Mouse (Mus musculus) heart, embryonic 11.5 days (tissue): Measurements from ENCODE around the gene Rev3l. TPM values are rescaled to one million over a fixed set of nuclear protein-coding genes. Genes with fewer than 3 reads are reported as not detected.

ENCODE experiments used
- ATAC-seq: fragments of 200-750 bp; cut with Nextera tagmentation; replicated peaks from 2 replicates; pipeline ENCODE4 v1.8.0; 2017; ENCODE audit warnings: moderate library complexity; ENCODE audit not compliant: insufficient number of reproducible peaks, low FRiP score, low TSS enrichment
- H3K27ac ChIP-seq: fragments of 300-500 bp; sonication (generic); 2 replicates; pipeline ENCODE4 v1.5.1; 2014; ENCODE audit warnings: mild to moderate bottlenecking, low read depth, low read length
- H3K27me3 ChIP-seq: fragments of 300-500 bp; sonication (generic); 2 replicates; pipeline ENCODE4 v1.6.1; 2014; ENCODE audit warnings: mild to moderate bottlenecking, low read length, mixed read lengths; ENCODE audit not compliant: control insufficient read depth, insufficient read depth
- H3K36me3 ChIP-seq: fragments of 300-500 bp; sonication (generic); 2 replicates; pipeline ENCODE4 v1.6.1; 2014; ENCODE audit warnings: mild to moderate bottlenecking, low read length, moderate library complexity, mixed read lengths; ENCODE audit not compliant: control insufficient read depth, insufficient read depth
- H3K4me1 ChIP-seq: fragments of 300-500 bp; sonication (generic); 2 replicates; pipeline ENCODE4 v1.6.1; 2014; ENCODE audit warnings: low read length; ENCODE audit not compliant: control insufficient read depth, insufficient read depth
- H3K4me2 ChIP-seq: fragments of 300-500 bp; sonication (generic); 2 replicates; pipeline ENCODE4 v1.6.1; 2014; ENCODE audit warnings: mild to moderate bottlenecking, moderate library complexity
- H3K4me3 ChIP-seq: fragments of 300-500 bp; sonication (generic); 2 replicates; pipeline ENCODE4 v1.5.1; 2014; ENCODE audit warnings: low read depth, low read length
- H3K9ac ChIP-seq: fragments of 300-500 bp; sonication (generic); 2 replicates; pipeline ENCODE4 v1.6.1; 2014; ENCODE audit warnings: mild to moderate bottlenecking, low read depth, low read length, moderate library complexity
- H3K9me3 ChIP-seq: fragments of 300-500 bp; sonication (generic); replicated peaks from 2 replicates; pipeline ENCODE4 v1.6.1; 2016; ENCODE audit warnings: low read length; ENCODE audit not compliant: control insufficient read depth
- WGBS: fragments of 180-500 bp; shearing (Covaris S2); extraction: QIAGEN DNeasy Blood & Tissue Kit; methylation state at CpG from one replicate; pipeline ENCODE4 v1.1.7; 2014; ENCODE audit not compliant: insufficient replicate concordance; 5-methylcytosine and 5-hydroxymethylcytosine counted together
- polyA plus RNA-seq: library from polyadenylated mRNA; unstranded; fragments of >200 nt; fragmentation: Nextera tagmentation; extraction: Ambion mirVana; gene quantifications from 2 replicates; pipeline ENCODE4 v1.2.1, GENCODE M21; 2014

The Rev3l gene
- polyA plus RNA-seq, 1 experiment from 2014 or later = 17.2 TPM

GRCm38 (mm10) chr10:39766702-39767101 is 34.8 kb downstream of the Rev3l start:
- Histone ChIP-seq H3K4me2 (no peak overlapping the region), H3K27ac (no peak overlapping the region)

GRCm38 (mm10) chr10:39772259-39772658 is 40.3 kb downstream of the Rev3l start:
- Histone ChIP-seq H3K9me3 (no peaks in the 10 kb centered on the region), H3K27ac (no peak overlapping the region), H3K4me3 (no peak overlapping the region), H3K36me3 (no peaks in the 10 kb centered on the region), H3K27me3 (no peaks in the 10 kb centered on the region), H3K9ac (no peak overlapping the region), H3K4me2 (no peak overlapping the region), H3K4me1 (peaks cover 4% of the 10 kb centered on the region)
- ATAC-seq = no peak
- 54% methylated on average over 2 of the region's 2 CpGs for WGBS

More at GRCm38 (mm10) chr10:39766702-39767101, 34.8 kb downstream of the Rev3l start:
- WGBS = 63% methylated on average over 4 of the region's 4 CpGs
- Histone ChIP-seq H3K27me3 (no peaks in the 10 kb centered on the region), H3K4me1 (peaks cover 9% of the 10 kb centered on the region), H3K9ac (no peak overlapping the region), H3K9me3 (no peaks in the 10 kb centered on the region), H3K36me3 (no peaks in the 10 kb centered on the region), H3K4me3 (no peak overlapping the region)
- no peak for ATAC-seq

- Histone ChIP-seq H3K27ac (no peak overlapping the region), H3K27me3 (no peaks in the 10 kb centered on the region), H3K4me1 (peaks cover 3% of the 10 kb centered on the region), H3K9ac (no peak overlapping the region), H3K9me3 (no peaks in the 10 kb centered on the region), H3K4me2 (no peak overlapping the region), H3K4me3 (no peak overlapping the region), H3K36me3 (no peaks in the 10 kb centered on the region)
- ATAC-seq = no peak
- WGBS = 67% methylated on average over 9 of the region's 9 CpGs
Measured at GRCm38 (mm10) chr10:39773940-39774726, 42.2 kb downstream of the Rev3l start.

GRCm38 (mm10) chr10:39776927-39777326 is 45.0 kb downstream of the Rev3l start:
- ATAC-seq = no peak
- no peaks in the 10 kb centered on the region for H3K36me3 ChIP-seq
- no peak overlapping the region for H3K4me3 ChIP-seq
- H3K27ac ChIP-seq = no peak overlapping the region
- H3K4me2 ChIP-seq = no peak overlapping the region
- no peak overlapping the region for H3K9ac ChIP-seq
- no peaks in the 10 kb centered on the region for H3K9me3 ChIP-seq
- H3K27me3 ChIP-seq = no peaks in the 10 kb centered on the region
- peaks cover 3% of the 10 kb centered on the region for H3K4me1 ChIP-seq
- WGBS = 83% methylated on average over 3 of the region's 3 CpGs

- Histone ChIP-seq H3K9me3 (no peaks in the 10 kb centered on the region), H3K4me2 (no peak overlapping the region), H3K27me3 (no peaks in the 10 kb centered on the region), H3K4me1 (peaks cover 3% of the 10 kb centered on the region), H3K27ac (no peak overlapping the region), H3K36me3 (no peaks in the 10 kb centered on the region), H3K9ac (no peak overlapping the region), H3K4me3 (no peak overlapping the region)
- WGBS = 80% methylated on average over 4 of the region's 4 CpGs
- no peak for ATAC-seq
Measured at GRCm38 (mm10) chr10:39778305-39778704, 46.4 kb downstream of the Rev3l start.

GRCm38 (mm10) chr10:39785241-39785640 is 53.3 kb downstream of the Rev3l start:
- no peaks in the 10 kb centered on the region for H3K36me3 ChIP-seq
- no peaks in the 10 kb centered on the region for H3K9me3 ChIP-seq
- no peak overlapping the region for H3K4me3 ChIP-seq
- no peak for ATAC-seq
- H3K27ac ChIP-seq = no peak overlapping the region
- 81% methylated on average over 3 of the region's 3 CpGs for WGBS
- no peak overlapping the region for H3K9ac ChIP-seq
- no peak overlapping the region for H3K4me2 ChIP-seq
- H3K27me3 ChIP-seq = no peaks in the 10 kb centered on the region
- H3K4me1 ChIP-seq = no peaks in the 10 kb centered on the region

- H3K4me1 ChIP-seq = no peaks in the 10 kb centered on the region
- H3K4me3 ChIP-seq = no peak overlapping the region
- no peaks in the 10 kb centered on the region for H3K9me3 ChIP-seq
- no peak overlapping the region for H3K27ac ChIP-seq
- H3K36me3 ChIP-seq = peaks cover 6% of the 10 kb centered on the region; the same call in 1 of the 2 replicates
- ATAC-seq = no peak
- 85% methylated on average over 1 of the region's 1 CpGs for WGBS
- no peak overlapping the region for H3K9ac ChIP-seq
- H3K4me2 ChIP-seq = no peak overlapping the region
- H3K27me3 ChIP-seq = no peaks in the 10 kb centered on the region
Measured at GRCm38 (mm10) chr10:39793295-39793694, 61.4 kb downstream of the Rev3l start.

GRCm38 (mm10) chr10:39811507-39811906 is 79.6 kb downstream of the Rev3l start:
- H3K27ac ChIP-seq = no peak overlapping the region
- 69% methylated on average over 3 of the region's 3 CpGs for WGBS
- H3K4me3 ChIP-seq = no peak overlapping the region
- H3K27me3 ChIP-seq = no peaks in the 10 kb centered on the region
- H3K9me3 ChIP-seq = no peaks in the 10 kb centered on the region
- ATAC-seq = no peak
- no peak overlapping the region for H3K9ac ChIP-seq
- H3K4me2 ChIP-seq = no peak overlapping the region
- no peaks in the 10 kb centered on the region for H3K4me1 ChIP-seq
- peaks cover 18% of the 10 kb centered on the region for H3K36me3 ChIP-seq

- Histone ChIP-seq H3K4me2 (no peak overlapping the region), H3K9me3 (no peaks in the 10 kb centered on the region), H3K27me3 (no peaks in the 10 kb centered on the region), H3K9ac (no peak overlapping the region), H3K27ac (no peak overlapping the region), H3K4me1 (no peaks in the 10 kb centered on the region), H3K4me3 (no peak overlapping the region), H3K36me3 (peaks cover 8% of the 10 kb centered on the region)
- WGBS = 74% methylated on average over 1 of the region's 1 CpGs
- ATAC-seq = no peak
Measured at GRCm38 (mm10) chr10:39842621-39843020, 110.7 kb downstream of the Rev3l start.
